Mouse (Mus musculus) ES-E14 (cell line): ENCODE results near the gene Nktr. TPM values are rescaled to one million over a fixed set of nuclear protein-coding genes. Genes with fewer than 3 reads are reported as not detected.

Experiments
- DNase-seq: peaks from one replicate; pipeline ENCODE4 v3.0.0-alpha.2; 2013; ENCODE audit warnings: low read depth, low spot score
- H3K27ac ChIP-seq: 2 replicates; pipeline ENCODE4 v1.5.1; 2012; ENCODE audit warnings: low read depth, mild to moderate bottlenecking, low read length, moderate library complexity, mixed read lengths; ENCODE audit not compliant: poor library complexity, insufficient read depth, severe bottlenecking
- H3K36me3 ChIP-seq: 2 replicates; pipeline ENCODE4 v1.6.1; 2012; ENCODE audit warnings: mild to moderate bottlenecking, low read length, moderate library complexity, mixed read lengths; ENCODE audit not compliant: control insufficient read depth, poor library complexity, insufficient read depth, severe bottlenecking
- H3K4me1 ChIP-seq, 2 experiments: fragments of 150-350 bp in 1 of 2; sonication (generic) in 1 of 2; 2 replicates each; pipeline ENCODE4 v1.6.1; 2012; ENCODE audit warnings: low read length in 2 of 2, mild to moderate bottlenecking in 1 of 2, mixed read lengths in 1 of 2; ENCODE audit not compliant: control insufficient read depth in 2 of 2, insufficient read depth in 2 of 2, poor library complexity in 1 of 2
- H3K4me3 ChIP-seq, 2 experiments: fragments of 150-350 bp in 1 of 2; sonication (generic) in 1 of 2; 2 replicates each; pipeline ENCODE4 v1.5.1; 2012; ENCODE audit warnings: low read length in 2 of 2, low read depth in 1 of 2, mild to moderate bottlenecking in 1 of 2, mixed read lengths in 1 of 2; ENCODE audit not compliant: insufficient read depth in 1 of 2, poor library complexity in 1 of 2, severe bottlenecking in 1 of 2
- H3K9ac ChIP-seq: 2 replicates; pipeline ENCODE4 v1.6.1; 2012; ENCODE audit warnings: low read depth, mild to moderate bottlenecking, low read length, mixed read lengths; ENCODE audit not compliant: poor library complexity, insufficient read depth, severe bottlenecking
- H3K9me3 ChIP-seq: fragments of 150-350 bp; sonication (generic); 2 replicates; pipeline ENCODE4 v1.6.1; 2012; ENCODE audit warnings: low read depth, mild to moderate bottlenecking, low read length; ENCODE audit not compliant: control insufficient read depth, insufficient read depth
- CHD2 ChIP-seq: IDR thresholded peaks from 2 replicates; pipeline ENCODE4 v1.6.1; 2014; ENCODE audit warnings: mild to moderate bottlenecking, low read depth, low read length, inconsistent platforms
- HCFC1 ChIP-seq: IDR thresholded peaks from 2 replicates; pipeline ENCODE4 v1.6.1; 2012; ENCODE audit warnings: low read length, inconsistent platforms, borderline replicate concordance; ENCODE audit not compliant: insufficient read depth
- MAFK ChIP-seq: IDR thresholded peaks from 2 replicates; pipeline ENCODE4 v1.6.1; 2014; ENCODE audit warnings: mild to moderate bottlenecking, low read depth, low read length, inconsistent platforms; ENCODE audit not compliant: insufficient read depth
- ZC3H11A ChIP-seq: IDR thresholded peaks from 2 replicates; pipeline ENCODE4 v1.6.1; 2012; ENCODE audit warnings: low read depth, mild to moderate bottlenecking, inconsistent platforms, low read length, borderline replicate concordance
- ZNF384 ChIP-seq: IDR thresholded peaks from 2 replicates; pipeline ENCODE4 v1.6.1; 2012; ENCODE audit warnings: low read depth, low read length, inconsistent platforms
- in situ Hi-C, 2 experiments: fragments of 600-800 bp; cut with MboI; formaldehyde crosslinking; loops; one replicate each; pipeline ENCODE4 v1.15.1; 2025; ENCODE audit warnings: low sequenced_read_pairs in 2 of 2, inconsistent platforms in 1 of 2; ENCODE audit not compliant: unreplicated experiment in 2 of 2
- total RNA-seq: library from RNA; depleted of rRNA; stranded (reverse); fragments of 300-350 nt; gene quantifications from 2 replicates; pipeline ENCODE4 v1.2.3, GENCODE M21; 2012

Nktr gene
- total RNA-seq, 1 experiment, result 69.6 TPM

DNA sequence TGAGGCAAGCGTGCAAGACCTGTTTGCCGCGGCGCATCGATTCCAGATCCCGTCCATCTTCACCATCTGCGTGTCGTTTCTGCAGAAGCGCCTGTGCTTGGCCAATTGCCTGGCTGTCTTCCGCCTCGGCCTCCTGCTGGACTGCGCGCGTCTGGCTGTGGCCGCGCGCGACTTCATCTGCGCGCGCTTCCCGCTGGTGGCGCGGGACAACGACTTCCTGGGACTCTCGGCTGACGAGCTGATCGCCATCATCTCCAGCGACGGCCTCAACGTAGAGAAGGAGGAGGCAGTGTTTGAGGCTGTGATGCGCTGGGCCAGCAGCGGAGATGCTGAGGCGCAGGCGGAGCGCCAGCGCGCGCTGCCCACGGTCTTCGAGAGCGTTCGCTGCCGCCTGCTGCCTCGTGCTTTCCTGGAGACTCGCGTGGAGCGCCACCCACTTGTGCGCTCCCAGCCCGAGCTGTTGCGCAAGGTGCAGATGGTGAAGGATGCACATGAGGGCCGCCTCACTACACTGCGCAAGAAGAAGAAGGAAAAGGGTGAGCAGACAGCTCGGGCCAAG is 59.2 kb downstream of the Nktr start:
- no peaks in the 10 kb centered on the region for H3K9me3 ChIP-seq
- TF ChIP-seq ZC3H11A (no peak), CHD2 (no peak), ZNF384 (no peak), HCFC1 (no peak), MAFK (no peak)
- no peak for DNase-seq
- no peaks in the 10 kb centered on the region for H3K36me3 ChIP-seq
- peak overlapping the region; percentile 2; the same call in 1 of the 2 replicates for H3K9ac ChIP-seq
- in situ Hi-C loops, result no loop called here
- peak overlapping the region; percentile 8 to 44; a peak in 2 of 4 replicates for H3K4me3 ChIP-seq
- H3K4me1 ChIP-seq, result peaks cover 0 to 4% of the 10 kb centered on the region in 2 experiments; a peak in 1 of 4 replicates
- no peak overlapping the region for H3K27ac ChIP-seq

DNA sequence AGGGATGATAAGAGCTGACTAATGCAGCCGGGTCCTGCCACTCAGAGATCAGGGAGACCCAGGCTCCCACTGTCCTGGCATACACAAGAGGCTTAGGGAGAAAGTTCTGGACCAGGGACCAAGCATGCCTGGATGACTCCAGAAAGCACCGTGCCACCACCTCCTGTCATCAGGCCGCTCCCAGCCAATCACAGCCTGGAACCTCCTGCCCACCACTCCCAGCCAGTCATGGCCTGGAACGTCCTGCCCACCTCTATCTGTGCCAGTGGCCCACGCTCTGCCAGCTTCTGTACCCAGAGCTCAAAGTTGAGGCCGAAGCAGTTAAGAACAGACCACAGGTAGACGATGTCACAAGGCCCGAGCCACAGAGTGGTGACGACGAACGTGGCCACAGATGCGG is 65.8 kb downstream of the Nktr start:
- H3K27ac ChIP-seq, result no peak overlapping the region
- no peaks in the 10 kb centered on the region; a peak in 1 of 4 replicates for H3K4me1 ChIP-seq
- H3K4me3 ChIP-seq, result no peak overlapping the region
- TF ChIP-seq HCFC1 (no peak), MAFK (no peak), ZNF384 (no peak), CHD2 (no peak), ZC3H11A (no peak)
- H3K36me3 ChIP-seq, result no peaks in the 10 kb centered on the region
- DNase-seq, result no peak
- in situ Hi-C loops, result no loop called here
- H3K9me3 ChIP-seq, result no peaks in the 10 kb centered on the region
- H3K9ac ChIP-seq, result no peak overlapping the region

DNA sequence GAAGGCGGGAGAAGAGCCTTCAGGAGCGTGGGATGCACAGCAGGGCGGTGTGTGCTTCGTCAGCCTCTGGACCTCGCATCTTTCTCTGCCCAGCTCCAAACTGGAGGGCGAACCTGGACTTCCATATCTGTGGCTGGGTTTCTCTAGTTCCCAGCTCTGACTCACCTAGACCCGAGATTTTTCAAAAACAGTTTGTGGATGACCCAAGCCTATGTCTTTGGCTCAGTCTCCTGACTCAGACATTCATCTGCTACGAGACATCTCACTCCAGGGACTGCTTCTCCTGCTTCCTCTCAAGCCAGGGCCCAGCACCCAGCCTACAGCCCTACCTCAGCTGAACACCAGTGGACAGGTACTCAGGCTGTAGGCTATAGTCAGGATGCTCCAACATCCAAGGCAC is 66.3 kb downstream of the Nktr start:
- Histone ChIP-seq H3K36me3 (no peaks in the 10 kb centered on the region), H3K4me3 (no peak overlapping the region), H3K9ac (no peak overlapping the region), H3K27ac (no peak overlapping the region), H3K9me3 (no peaks in the 10 kb centered on the region), H3K4me1 (no peaks in the 10 kb centered on the region; a peak in 1 of 4 replicates)
- TF ChIP-seq ZC3H11A (no peak), CHD2 (no peak), HCFC1 (no peak), MAFK (no peak), ZNF384 (no peak)
- DNase-seq, result no peak
- in situ Hi-C loops, result no loop called here

DNA sequence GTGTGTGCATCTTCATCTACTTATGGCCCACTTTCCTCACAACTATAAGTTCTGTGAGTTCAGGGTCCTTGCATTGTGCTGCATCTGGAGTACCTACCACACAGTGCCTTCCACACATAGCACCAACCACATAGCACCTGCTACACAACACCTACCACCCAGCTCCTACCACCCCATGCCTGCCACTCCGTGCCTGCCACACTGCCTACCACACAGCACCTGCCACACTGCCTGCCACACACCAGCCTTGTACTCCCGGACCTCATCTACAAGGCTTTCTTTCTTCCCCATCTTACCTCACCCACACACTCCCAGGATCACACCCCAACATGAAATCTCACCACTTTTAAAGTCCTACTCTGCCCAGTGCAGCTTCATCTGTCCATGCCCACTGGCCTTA is 67.4 kb downstream of the Nktr start:
- H3K9me3 ChIP-seq, result no peaks in the 10 kb centered on the region
- H3K4me3 ChIP-seq, result no peak overlapping the region
- no peaks in the 10 kb centered on the region for H3K36me3 ChIP-seq
- DNase-seq, result no peak
- in situ Hi-C loops, result no loop called here
- TF ChIP-seq ZC3H11A (no peak), HCFC1 (no peak), CHD2 (no peak), MAFK (no peak), ZNF384 (no peak)
- H3K4me1 ChIP-seq, result no peaks in the 10 kb centered on the region; a peak in 1 of 4 replicates
- no peak overlapping the region for H3K9ac ChIP-seq
- H3K27ac ChIP-seq, result no peak overlapping the region

DNA sequence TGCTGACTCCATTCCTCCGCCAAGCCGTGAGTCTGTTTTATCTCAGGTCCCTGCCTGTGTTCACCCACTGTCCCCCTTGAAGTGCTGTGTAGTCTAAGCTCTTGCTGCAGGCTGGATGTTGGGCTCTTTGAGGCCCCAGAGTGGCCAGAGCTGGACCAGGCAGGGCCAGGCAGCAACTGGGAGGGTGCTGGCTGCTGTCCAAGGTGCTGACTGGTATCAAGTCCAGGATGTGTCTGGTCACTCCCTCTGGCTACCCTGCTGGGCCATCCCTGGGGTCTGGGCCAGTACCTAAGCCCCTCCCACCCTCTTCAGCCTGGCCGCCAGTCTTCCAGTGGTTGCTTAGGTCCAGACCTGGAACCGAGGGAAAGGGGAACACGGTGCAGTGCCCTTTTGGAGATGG is 72.2 kb downstream of the Nktr start:
- TF ChIP-seq MAFK, result no peak
- TF ChIP-seq ZNF384, result no peak
- no peak for TF ChIP-seq CHD2

More for the DNA sequence above, 72.2 kb downstream of the Nktr start:
- H3K4me1 ChIP-seq, result no peaks in the 10 kb centered on the region
- in situ Hi-C loops, result no loop called here
- no peaks in the 10 kb centered on the region for H3K9me3 ChIP-seq
- no peak overlapping the region for H3K27ac ChIP-seq
- H3K36me3 ChIP-seq, result no peaks in the 10 kb centered on the region
- H3K4me3 ChIP-seq, result no peak overlapping the region
- H3K9ac ChIP-seq, result no peak overlapping the region
- DNase-seq, result no peak
